Mouse (Mus musculus): ENCODE data around the gene Gtdc1. TPM values are rescaled to one million over a fixed set of nuclear protein-coding genes. Genes with fewer than 3 reads are reported as not detected.

The Gtdc1 gene
- polyA plus RNA-seq, 1 experiment: 6.5 TPM

DNA sequence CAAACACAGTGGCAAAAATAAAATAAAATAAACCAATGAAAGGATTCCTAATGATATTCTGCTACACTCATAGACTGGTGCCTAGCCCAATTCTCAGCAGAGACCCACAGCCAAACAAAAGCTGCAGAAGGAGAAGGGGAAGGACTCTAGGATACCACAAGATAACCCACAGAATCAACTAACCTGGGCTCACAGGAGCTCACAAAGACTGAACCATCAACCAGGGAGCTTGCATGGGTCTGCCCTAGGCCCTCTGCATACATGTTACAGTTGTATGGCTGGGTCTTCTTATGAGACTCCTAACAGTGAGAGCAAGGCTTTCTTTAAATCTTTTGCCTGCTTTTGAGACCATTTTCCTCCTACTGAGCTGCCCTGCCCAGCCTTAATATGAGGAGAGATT lies 2.8 kb downstream of the Gtdc1 start:
- no peak for DNase-seq (ENCODE audit: low read depth)

DNA sequence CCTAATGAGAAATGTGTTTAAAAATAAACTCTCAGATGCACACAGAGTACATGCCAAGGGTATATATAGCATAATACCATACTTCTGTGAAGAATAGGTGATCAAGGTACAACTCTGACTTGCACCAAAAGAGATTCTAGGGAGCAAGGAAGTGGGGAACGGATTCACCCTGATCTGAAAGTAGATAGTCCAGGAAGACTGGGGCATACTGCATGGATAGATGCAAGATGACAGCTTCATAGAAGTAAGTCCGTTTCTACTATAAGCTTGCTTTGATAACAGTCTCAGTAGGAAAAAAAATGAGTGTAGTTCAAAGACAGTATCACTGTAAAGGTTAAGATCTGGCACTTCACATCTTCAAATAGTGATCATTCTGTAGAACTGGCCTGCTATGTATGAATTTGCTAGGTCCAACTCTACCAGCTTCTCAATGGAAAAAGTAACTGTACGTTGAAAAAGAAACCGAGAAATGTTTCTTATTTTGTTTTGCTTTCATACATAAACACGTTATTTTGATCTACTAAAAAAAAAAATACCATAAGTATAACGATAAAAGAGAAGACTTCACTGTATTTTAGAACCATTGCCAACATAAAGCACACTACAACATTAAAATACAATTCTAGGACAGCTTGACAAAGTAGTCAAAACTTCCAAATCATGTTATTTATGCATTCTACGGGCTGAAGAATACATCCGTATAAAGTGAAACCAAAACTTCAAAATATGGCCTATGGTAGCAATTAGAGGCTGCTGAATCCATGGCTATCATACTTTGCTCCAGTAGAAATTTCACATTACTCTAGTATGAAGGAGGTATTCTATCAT lies 4.2 kb downstream of the Gtdc1 start:
- no peak for DNase-seq (ENCODE audit: low read depth)

- no peak for DNase-seq (ENCODE audit: low read depth)
Observed at GRCm38 (mm10) chr2:44922500-44922899, 5.0 kb downstream of the Gtdc1 start.

GRCm38 (mm10) chr2:44920471-44920870 lies 7.0 kb downstream of the Gtdc1 start:
- DNase-seq (ENCODE audit: low read depth): no peak

DNA sequence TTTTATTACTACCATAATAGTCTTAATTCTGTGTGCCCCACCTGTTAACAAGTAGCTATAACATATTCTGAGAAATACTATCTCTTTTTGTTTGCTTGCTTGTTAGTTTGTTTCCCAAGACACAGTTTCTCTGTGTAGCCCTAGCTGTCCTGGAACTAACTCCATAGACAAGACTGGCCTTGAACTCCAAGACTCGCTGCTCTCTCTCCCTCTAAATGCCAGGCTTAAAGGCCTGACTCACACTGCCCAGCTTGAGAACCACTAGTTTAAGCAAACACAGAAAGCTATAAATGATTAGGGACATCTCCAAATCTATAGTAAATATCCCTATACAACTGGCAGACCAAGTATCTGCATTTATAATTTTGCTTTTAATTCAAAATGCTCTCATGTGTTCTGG lies 8.1 kb downstream of the Gtdc1 start:
- DNase-seq (ENCODE audit: low read depth): no peak

- DNase-seq (ENCODE audit: low read depth): no peak
Observed at GRCm38 (mm10) chr2:44918737-44919136, 8.7 kb downstream of the Gtdc1 start.

GRCm38 (mm10) chr2:44916286-44916685 lies 11.2 kb downstream of the Gtdc1 start:
- DNase-seq (ENCODE audit: low read depth): no peak

DNA sequence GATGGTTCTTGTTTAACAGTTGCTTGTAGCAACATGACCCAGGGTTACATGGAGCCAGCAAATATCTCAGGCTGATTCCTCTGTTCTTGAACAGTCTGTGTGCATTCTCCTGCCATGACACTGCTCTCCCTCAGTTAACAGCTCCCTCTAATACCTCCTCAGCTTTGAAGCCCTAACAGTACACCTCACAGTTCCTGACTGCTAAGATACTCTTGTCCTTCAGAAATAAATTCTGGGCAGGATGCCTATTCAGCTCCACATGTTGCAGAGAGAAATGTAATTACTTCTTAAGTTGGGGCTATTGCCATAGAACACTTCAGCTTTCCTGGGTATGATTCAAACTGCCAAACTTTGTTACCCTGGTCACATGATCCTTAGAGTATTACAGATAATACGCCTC lies 29.7 kb downstream of the Gtdc1 start:
- DNase-seq (ENCODE audit: low read depth): no peak

DNA sequence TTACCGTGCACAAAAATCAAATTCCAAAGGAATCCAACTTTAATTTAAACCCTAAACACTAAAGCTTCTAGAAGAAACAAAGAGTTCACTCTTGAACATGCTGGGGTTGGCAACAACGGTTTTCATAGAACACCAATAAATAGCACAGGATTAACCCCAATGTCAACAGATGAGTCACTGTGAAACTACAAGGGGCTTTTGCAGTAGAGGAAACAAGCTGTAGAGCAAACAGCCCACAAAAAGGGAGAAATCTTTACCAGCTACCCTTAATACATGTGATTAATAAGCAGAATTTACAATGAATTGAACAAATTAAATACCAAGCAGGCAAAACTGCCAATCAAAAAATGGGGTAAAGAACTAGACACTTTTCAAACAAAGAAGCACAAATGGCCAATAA lies 53.7 kb downstream of the Gtdc1 start:
- DNase-seq (ENCODE audit: low read depth): no peak

- no peak for DNase-seq (ENCODE audit: low read depth)
Observed at GRCm38 (mm10) chr2:44864726-44865125, 62.7 kb downstream of the Gtdc1 start.

- no peak for DNase-seq (ENCODE audit: low read depth)
Observed at GRCm38 (mm10) chr2:44854475-44854874, 73.0 kb downstream of the Gtdc1 start.

- no peak for DNase-seq (ENCODE audit: low read depth)
Observed at GRCm38 (mm10) chr2:44849666-44850065, 77.8 kb downstream of the Gtdc1 start.

DNA sequence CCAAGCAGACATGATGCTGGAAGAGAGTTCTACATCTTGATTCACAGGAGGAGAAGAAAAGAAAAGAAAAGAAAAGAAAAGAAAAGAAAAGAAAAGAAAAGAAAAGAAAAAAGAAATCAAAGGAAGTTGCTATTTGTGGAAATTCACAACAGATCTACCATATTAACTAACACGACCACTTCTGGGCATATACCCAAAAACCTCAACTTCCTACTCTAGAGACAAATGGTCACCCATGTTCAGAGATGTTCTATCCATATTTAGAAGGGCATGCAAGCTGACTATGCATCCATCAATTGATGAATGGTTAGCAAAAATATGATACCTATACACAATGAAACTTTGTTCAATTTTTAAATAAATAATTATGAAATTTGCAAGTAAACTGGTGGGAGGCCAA lies 79.3 kb downstream of the Gtdc1 start:
- DNase-seq (ENCODE audit: low read depth): no peak

DNA sequence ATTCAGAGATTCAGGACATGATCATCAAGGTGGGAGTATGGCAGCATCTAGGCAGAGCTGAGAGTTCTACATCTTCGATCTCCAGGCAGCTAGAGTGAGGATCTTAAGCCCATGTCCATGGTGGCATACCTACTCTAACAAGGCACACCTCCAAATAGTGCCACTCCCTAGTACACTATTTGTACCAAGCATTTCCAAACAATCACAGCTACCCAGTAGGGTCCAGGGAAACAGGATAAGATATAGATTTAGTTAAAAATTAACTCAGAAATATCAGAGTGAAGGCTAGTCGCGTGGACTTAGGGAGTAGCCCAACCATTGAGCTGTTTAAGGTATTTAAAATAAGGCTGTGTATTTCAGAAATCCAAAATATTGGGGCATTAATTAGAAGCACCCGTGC lies 82.0 kb downstream of the Gtdc1 start:
- DNase-seq (ENCODE audit: low read depth): no peak

- DNase-seq (ENCODE audit: low read depth): no peak
Observed at GRCm38 (mm10) chr2:44829753-44830152, 97.7 kb downstream of the Gtdc1 start.

DNA sequence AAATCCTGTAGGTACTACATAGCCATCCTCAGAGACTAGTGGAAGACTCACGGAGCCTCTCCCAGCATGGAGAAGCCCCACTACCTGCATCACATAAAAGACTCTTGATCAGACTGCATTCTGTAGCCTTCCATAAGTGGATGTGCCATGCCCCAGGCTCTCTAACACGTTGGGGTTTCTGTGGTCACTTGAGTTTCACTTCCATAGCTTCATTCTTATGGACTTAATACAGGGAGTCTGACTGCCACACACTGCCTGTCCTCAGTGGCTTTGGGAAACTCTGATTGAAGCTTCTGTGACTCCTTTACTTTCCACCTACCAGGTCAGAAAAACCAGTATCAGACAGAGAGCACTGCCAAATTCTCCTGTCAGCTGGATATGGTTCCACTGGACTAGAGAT lies 98.1 kb downstream of the Gtdc1 start:
- no peak for DNase-seq (ENCODE audit: low read depth)

- no peak for DNase-seq (ENCODE audit: low read depth)
Observed at GRCm38 (mm10) chr2:44826609-44827008, 100.8 kb downstream of the Gtdc1 start.

DNA sequence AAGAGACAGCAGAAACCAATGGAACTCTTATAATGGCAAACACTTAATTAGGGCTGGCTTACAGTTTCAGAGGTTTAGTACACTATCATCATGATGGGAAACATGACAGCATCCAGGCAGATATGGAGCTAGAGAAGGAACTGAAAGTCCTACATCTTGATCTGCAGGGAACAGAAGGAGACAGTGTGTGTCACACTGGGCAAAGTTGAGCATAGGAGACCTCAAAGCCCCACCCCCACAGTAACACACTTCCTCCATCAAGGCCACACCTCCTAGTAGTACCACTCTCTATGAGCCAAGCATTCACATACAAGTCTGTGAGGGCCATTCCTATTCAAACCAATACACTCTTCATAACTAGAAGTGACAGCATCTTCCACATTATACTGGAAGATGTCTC lies 109.7 kb downstream of the Gtdc1 start:
- no peak for DNase-seq (ENCODE audit: low read depth)

- no peak for DNase-seq (ENCODE audit: low read depth)
Observed at GRCm38 (mm10) chr2:44813729-44814128, 113.7 kb downstream of the Gtdc1 start.

- no peak for DNase-seq (ENCODE audit: low read depth)
Observed at GRCm38 (mm10) chr2:44804497-44804896, 123.0 kb downstream of the Gtdc1 start.

- no peak for DNase-seq (ENCODE audit: low read depth)
Observed at GRCm38 (mm10) chr2:44801361-44801760, 126.1 kb downstream of the Gtdc1 start.

DNA sequence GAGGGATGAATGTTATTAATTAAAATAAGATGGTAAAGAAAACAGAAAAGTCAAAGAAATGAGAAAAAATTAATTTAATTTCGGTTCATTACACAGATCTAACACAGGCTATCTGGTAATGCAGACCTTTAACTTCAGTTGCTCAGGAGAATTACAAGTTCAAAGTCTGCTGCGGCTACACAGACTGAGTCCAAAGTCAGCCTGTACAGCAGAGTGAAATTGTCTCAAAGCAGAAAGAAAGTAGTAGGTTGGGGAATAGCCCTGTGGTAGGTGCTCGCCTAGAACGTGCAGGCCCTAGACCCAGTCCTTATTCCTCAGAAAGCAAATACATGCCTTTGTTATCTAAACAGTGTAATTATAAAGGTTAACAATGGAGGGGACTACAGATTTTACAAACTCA lies 135.6 kb downstream of the Gtdc1 start:
- no peak for DNase-seq (ENCODE audit: low read depth)

DNA sequence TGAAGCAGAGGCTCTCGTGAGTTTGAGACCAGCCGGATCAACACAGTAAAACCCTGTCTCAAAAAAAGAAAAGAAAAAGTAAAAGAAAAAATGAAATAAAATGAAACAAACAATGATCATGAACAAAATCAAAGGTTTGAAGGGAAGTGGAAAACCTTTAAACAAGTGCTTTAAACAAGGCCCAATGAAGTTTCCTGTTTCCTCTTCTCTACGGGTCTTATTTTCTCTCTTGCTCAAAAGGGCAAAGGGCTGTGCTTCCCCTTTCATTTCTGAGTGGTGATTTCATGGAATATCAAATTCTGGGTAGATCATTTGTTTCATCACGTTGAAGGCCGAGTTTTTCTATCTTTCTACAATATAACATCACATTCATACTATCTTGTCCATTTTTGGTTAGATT lies 136.3 kb downstream of the Gtdc1 start:
- no peak for DNase-seq (ENCODE audit: low read depth)

DNA sequence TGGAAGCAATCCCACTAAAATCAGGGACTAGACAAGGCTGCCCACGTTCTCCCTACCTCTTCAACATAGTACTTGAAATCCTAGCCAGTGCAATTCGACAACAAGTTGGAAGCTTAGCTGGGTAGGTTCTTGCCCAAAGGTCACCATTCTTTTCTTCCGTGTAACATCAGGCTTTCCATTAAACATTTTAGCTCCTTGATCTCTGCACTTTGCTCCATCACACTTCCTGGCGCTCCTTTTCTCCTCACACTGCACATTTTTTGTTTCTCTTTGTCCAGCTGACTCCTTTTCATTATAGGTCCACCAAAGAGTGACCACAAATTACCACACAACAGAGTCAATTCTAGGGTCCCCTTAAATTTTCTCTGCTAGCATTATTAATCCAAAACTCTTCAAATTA lies 144.7 kb downstream of the Gtdc1 start:
- DNase-seq (ENCODE audit: low read depth): no peak

Measured in gonadal fat pad, adult 2 months (tissue).